Mouse (Mus musculus): ENCODE measurements around the gene Smc3. TPM values are rescaled to one million over a fixed set of nuclear protein-coding genes. Genes with fewer than 3 reads are reported as not detected.

The Smc3 gene
- total and polyA plus RNA-seq, 3 experiments, result 45.7 to 76.3 (median 56.0) TPM

GRCm38 (mm10) chr19:53676228-53676627 is 76.0 kb downstream of the Smc3 start:
- in situ Hi-C loops (cut with MboI; ENCODE audit: low pct_ligation_motif_present, low pct_unique_long_range_greater_than_20kb, low sequenced_read_pairs), result no loop called here
- Histone ChIP-seq H3K9me3 (replicated peaks; ENCODE audit: low read length) (no peaks in the 10 kb centered on the region), H3K9ac (ENCODE audit: insufficient read depth, low read depth) (no peak overlapping the region), H3K4me3 (replicated peaks in 1 of 3; ENCODE audit: low read depth in 2 of 3, low read length in 2 of 3, poor library complexity in 1 of 3) (no peak overlapping the region), H3K36me3 (replicated peaks in 1 of 2; ENCODE audit: control insufficient read depth in 1 of 2, insufficient read depth in 1 of 2, low read length in 1 of 2) (no peaks in the 10 kb centered on the region), H3K4me1 (ENCODE audit: control insufficient read depth in 1 of 2, insufficient read depth in 2 of 2) (peaks cover 0 to 24% of the 10 kb centered on the region in 2 experiments; a peak in 2 of 4 replicates), H3K79me2 (replicated peaks; ENCODE audit: control insufficient read depth, extremely low read depth, insufficient read depth, poor library complexity, severe bottlenecking) (no peaks in the 10 kb centered on the region), H3K27ac (ENCODE audit: insufficient read depth, low read depth) (no peak overlapping the region), H3K4me2 (ENCODE audit: insufficient read depth, low read depth, poor library complexity, severe bottlenecking) (0 out of 2 replicates have a peak overlapping the region, but pooled peaks have one; percentile 7), H3K27me3 (replicated peaks) (no peaks in the 10 kb centered on the region)
- dilution Hi-C loops (cut with MboI; ENCODE audit: extremely low pct_ligation_motif_present, extremely low pct_unique_long_range_greater_than_20kb, low sequenced_read_pairs), result no loop called here
- no peak for DNase-seq (ENCODE audit: extremely low read depth)
- no peak for TF ChIP-seq MAX (IDR thresholded peaks at IDR 0.05; ENCODE audit: low read length)
- no peak for TF ChIP-seq UBTF (IDR thresholded peaks at IDR 0.05; ENCODE audit: low read depth, low read length)
- no peak for TF ChIP-seq SMC3 (IDR thresholded peaks at IDR 0.05; ENCODE audit: low read depth, low read length)
- TF ChIP-seq JUN (IDR thresholded peaks at IDR 0.05; ENCODE audit: insufficient read depth, low read depth, low read length), result no peak
- TF ChIP-seq RAD21 (IDR thresholded peaks at IDR 0.05; ENCODE audit: low read depth, low read length), result no peak
- TF ChIP-seq KAT2A (IDR thresholded peaks at IDR 0.05; ENCODE audit: insufficient replicate concordance, low read length), result no peak
- no peak for TF ChIP-seq RCOR1 (conservative IDR thresholded peaks at IDR 0.05; ENCODE audit: low read depth, low read length)
- no peak for TF ChIP-seq TBP (conservative IDR thresholded peaks at IDR 0.05; ENCODE audit: low read depth, low read length)
- no peak for TF ChIP-seq MXI1 (IDR thresholded peaks at IDR 0.05; ENCODE audit: low read depth, low read length)
- TF ChIP-seq ZMIZ1 (IDR thresholded peaks at IDR 0.05; ENCODE audit: low read depth, low read length), result no peak
- no peak for TF ChIP-seq HCFC1 (IDR thresholded peaks at IDR 0.05; ENCODE audit: low read depth, low read length)
- no peak for TF ChIP-seq MAFK (IDR thresholded peaks at IDR 0.05; ENCODE audit: insufficient replicate concordance, low read length)
- no peak for TF ChIP-seq POLR2A (IDR thresholded peaks at IDR 0.05; ENCODE audit: low read depth, low read length)
- TF ChIP-seq BHLHE40 (IDR thresholded peaks at IDR 0.05; ENCODE audit: low read depth, low read length), result no peak
- no peak for TF ChIP-seq ZNF384 (IDR thresholded peaks at IDR 0.05; ENCODE audit: low read depth, low read length)
- TF ChIP-seq CHD1 (IDR thresholded peaks at IDR 0.05; ENCODE audit: low read depth, low read length), result no peak
- TF ChIP-seq ELF1 (IDR thresholded peaks at IDR 0.05; ENCODE audit: low read depth, low read length), result no peak
- no peak for TF ChIP-seq TCF12 (IDR thresholded peaks at IDR 0.05; ENCODE audit: low read depth, low read length)
- TF ChIP-seq E2F4 (IDR thresholded peaks at IDR 0.05; ENCODE audit: insufficient replicate concordance, low read depth, low read length), result no peak

- Histone ChIP-seq H3K4me2 (ENCODE audit: insufficient read depth, low read depth, poor library complexity, severe bottlenecking) (0 out of 2 replicates have a peak within 1 kb of the TSS, but pooled peaks have one; percentile 7), H3K9ac (ENCODE audit: insufficient read depth, low read depth) (no peak within 1 kb of the TSS), H3K4me1 (ENCODE audit: control insufficient read depth in 1 of 2, insufficient read depth in 2 of 2) (peaks cover 0 to 17% of the 10 kb centered on the region in 2 experiments; a peak in 2 of 4 replicates), H3K79me2 (replicated peaks; ENCODE audit: control insufficient read depth, extremely low read depth, insufficient read depth, poor library complexity, severe bottlenecking) (no peaks in the 10 kb centered on the region), H3K27me3 (replicated peaks) (no peaks in the 10 kb centered on the region), H3K9me3 (replicated peaks; ENCODE audit: low read length) (no peaks in the 10 kb centered on the region), H3K36me3 (replicated peaks in 1 of 2; ENCODE audit: control insufficient read depth in 1 of 2, insufficient read depth in 1 of 2, low read length in 1 of 2) (no peaks in the 10 kb centered on the region), H3K4me3 (replicated peaks in 1 of 3; ENCODE audit: low read depth in 2 of 3, low read length in 2 of 3, poor library complexity in 1 of 3) (no peak within 1 kb of the TSS), H3K27ac (ENCODE audit: insufficient read depth, low read depth) (no peak within 1 kb of the TSS)
- dilution Hi-C loops (cut with MboI; ENCODE audit: extremely low pct_ligation_motif_present, extremely low pct_unique_long_range_greater_than_20kb, low sequenced_read_pairs), result no loop called here
- TF ChIP-seq ELF1 (IDR thresholded peaks at IDR 0.05; ENCODE audit: low read depth, low read length), result no peak
- no peak for TF ChIP-seq E2F4 (IDR thresholded peaks at IDR 0.05; ENCODE audit: insufficient replicate concordance, low read depth, low read length)
- TF ChIP-seq MAFK (IDR thresholded peaks at IDR 0.05; ENCODE audit: insufficient replicate concordance, low read length), result no peak
- no peak for TF ChIP-seq ZMIZ1 (IDR thresholded peaks at IDR 0.05; ENCODE audit: low read depth, low read length)
- no peak for TF ChIP-seq JUN (IDR thresholded peaks at IDR 0.05; ENCODE audit: insufficient read depth, low read depth, low read length)
- no peak for TF ChIP-seq PAX5 (IDR thresholded peaks at IDR 0.05; ENCODE audit: low read length)
- TF ChIP-seq NRF1 (IDR thresholded peaks at IDR 0.05; ENCODE audit: low read depth, low read length), result no peak
- no peak for TF ChIP-seq MYC (IDR thresholded peaks at IDR 0.05; ENCODE audit: low read depth, low read length)
- no peak for DNase-seq (ENCODE audit: extremely low read depth)
- in situ Hi-C loops (cut with MboI; ENCODE audit: low pct_ligation_motif_present, low pct_unique_long_range_greater_than_20kb, low sequenced_read_pairs), result no loop called here
Measured at GRCm38 (mm10) chr19:53676718-53677634, 76.8 kb downstream of the Smc3 start, which contains the start of gene Rbm20. Rbm20 (plus strand) TSS chr19:53677306.

Measured in CH12.LX (cell line).